Mouse (Mus musculus) G1E (cell line): ENCODE measurements around the gene Mdm4. TPM values are rescaled to one million over a fixed set of nuclear protein-coding genes. Genes with fewer than 3 reads are reported as not detected.
"Not testable (repeated sequence)": the region's sequence is repeated elsewhere in the genome, so short reads cannot be mapped to it uniquely, and the experiment has no call there.

Experiments used
- ATAC-seq: 2 replicates; pipeline ENCODE4 v1.8.0; 2016; ENCODE audit warnings: mild to moderate bottlenecking; ENCODE audit not compliant: insufficient number of reproducible peaks, poor library complexity, low FRiP score, severe bottlenecking; ENCODE audit errors: extremely low read depth
- DNase-seq: peaks from one replicate; pipeline ENCODE4 v3.0.0; 2012; ENCODE audit warnings: low spot score
- H3K27me3 ChIP-seq: 2 replicates; pipeline ENCODE4 v1.6.1; 2012; ENCODE audit warnings: mild to moderate bottlenecking, low read length, inconsistent platforms; ENCODE audit not compliant: insufficient read depth
- H3K36me3 ChIP-seq: replicated peaks from 2 replicates; pipeline ENCODE3; 2012; ENCODE audit warnings: mild to moderate bottlenecking, inconsistent platforms
- H3K4me1 ChIP-seq: 2 replicates; pipeline ENCODE4 v1.6.1; 2012; ENCODE audit warnings: low read depth, low read length, inconsistent platforms, mixed read lengths; ENCODE audit not compliant: insufficient read depth
- H3K4me3 ChIP-seq: 2 replicates; pipeline ENCODE4 v1.5.1; 2012; ENCODE audit warnings: low read depth, mild to moderate bottlenecking, inconsistent platforms, low read length, moderate library complexity, mixed read lengths
- H3K9me3 ChIP-seq: replicated peaks from 2 replicates; pipeline ENCODE4 v1.6.1; 2012; ENCODE audit warnings: inconsistent platforms
- CTCF ChIP-seq: IDR thresholded peaks from 2 replicates; pipeline ENCODE4 v1.5.1; 2012; ENCODE audit warnings: low read depth, low read length, inconsistent platforms, mixed read lengths
- GATA1 ChIP-seq: IDR thresholded peaks from 2 replicates; pipeline ENCODE4 v1.6.1; 2012; ENCODE audit warnings: borderline replicate concordance, low read length, inconsistent platforms, mixed read lengths
- GATA2 ChIP-seq: IDR thresholded peaks from 2 replicates; pipeline ENCODE4 v1.6.1; 2012; ENCODE audit warnings: low read depth, low read length, inconsistent platforms, borderline replicate concordance
- POLR2AphosphoS5 ChIP-seq: IDR thresholded peaks from 2 replicates; pipeline ENCODE4 v1.6.1; 2012; ENCODE audit warnings: low read depth, low read length, inconsistent platforms; ENCODE audit not compliant: insufficient replicate concordance
- TAL1 ChIP-seq: conservative IDR thresholded peaks from 2 replicates; pipeline ENCODE4 v1.6.1; 2012; ENCODE audit warnings: low read depth, low read length, inconsistent platforms, mixed read lengths
- polyA plus RNA-seq: library from polyadenylated mRNA; stranded (reverse); fragments of >175 nt; gene quantifications from 2 replicates; pipeline ENCODE4 v1.2.3, GENCODE M21; 2012
- total RNA-seq, 2 experiments: library from RNA; stranded (forward) in 1 of 2; stranded (reverse) in 1 of 2; fragments of 200-1000 nt in 1 of 2; fragments of >200 nt in 1 of 2; fragmentation: Nextera tagmentation in 1 of 2; gene quantifications; 2 replicates each; pipeline ENCODE4 v1.2.3; 2014 to 2017

Gene Mdm4
- total and polyA plus RNA-seq, 3 experiments, result 87.3 to 378 (median 219) TPM

DNA sequence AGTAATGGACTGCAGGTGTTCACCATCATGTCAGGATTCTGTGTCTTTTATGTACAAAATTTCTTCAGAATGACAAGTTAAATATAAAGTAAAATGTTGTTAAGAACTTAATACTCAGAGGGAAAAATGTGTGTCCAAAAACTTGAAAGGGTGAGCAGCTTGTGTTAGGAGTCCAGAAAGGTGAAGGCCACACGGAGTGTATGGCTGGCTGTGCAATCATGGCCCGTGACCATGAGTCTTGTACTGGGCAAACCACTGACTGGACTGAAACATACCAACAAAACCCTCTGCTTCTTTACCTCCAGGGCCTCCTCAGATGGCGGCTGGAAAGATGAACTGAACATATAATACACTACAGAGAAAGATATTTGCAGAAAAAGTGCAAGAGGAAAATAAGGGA lies 23.8 kb downstream of the Mdm4 start:
- TF ChIP-seq TAL1 (no peak), GATA2 (no peak), GATA1 (no peak), CTCF (no peak), POLR2AphosphoS5 (no peak)
- no peak for DNase-seq

DNA sequence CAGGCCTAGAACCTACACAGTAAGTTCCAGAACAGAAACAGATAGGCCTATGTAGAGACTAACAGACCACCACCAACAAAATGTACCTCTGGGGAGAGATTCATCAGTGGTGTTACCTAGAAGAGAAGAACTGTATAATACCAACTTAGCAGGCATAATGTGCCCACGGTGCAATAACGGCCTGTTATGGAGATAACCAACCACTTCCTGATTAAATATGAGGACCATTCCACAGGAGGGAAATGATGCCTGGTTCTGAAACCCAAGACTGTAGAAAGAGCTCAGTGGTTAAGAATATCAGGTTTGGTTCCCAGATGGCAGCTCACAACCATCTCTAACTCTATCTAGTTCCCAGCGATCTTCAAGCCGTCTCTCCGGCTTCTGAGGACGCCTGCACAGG lies 30.0 kb downstream of the Mdm4 start:
- DNase-seq (no peak), ATAC-seq (no peak)
- Histone ChIP-seq H3K9me3 (no peaks in the 10 kb centered on the region), H3K27me3 (no peaks in the 10 kb centered on the region), H3K4me1 (peaks cover 4% of the 10 kb centered on the region; the same call in 1 of the 2 replicates), H3K36me3 (peaks cover 94% of the 10 kb centered on the region), H3K4me3 (no peak overlapping the region)
- no peak for TF ChIP-seq POLR2AphosphoS5
- TF ChIP-seq GATA1, result no peak
- TF ChIP-seq CTCF, result no peak
- TF ChIP-seq GATA2, result no peak
- no peak for TF ChIP-seq TAL1

More for the DNA sequence above, 23.8 kb downstream of the Mdm4 start:
- H3K4me1 ChIP-seq, result peaks cover 6% of the 10 kb centered on the region; the same call in 1 of the 2 replicates
- ATAC-seq, result no peak
- no peaks in the 10 kb centered on the region for H3K9me3 ChIP-seq
- H3K27me3 ChIP-seq, result no peaks in the 10 kb centered on the region
- H3K4me3 ChIP-seq, result no peak overlapping the region
- peaks cover 92% of the 10 kb centered on the region for H3K36me3 ChIP-seq

DNA sequence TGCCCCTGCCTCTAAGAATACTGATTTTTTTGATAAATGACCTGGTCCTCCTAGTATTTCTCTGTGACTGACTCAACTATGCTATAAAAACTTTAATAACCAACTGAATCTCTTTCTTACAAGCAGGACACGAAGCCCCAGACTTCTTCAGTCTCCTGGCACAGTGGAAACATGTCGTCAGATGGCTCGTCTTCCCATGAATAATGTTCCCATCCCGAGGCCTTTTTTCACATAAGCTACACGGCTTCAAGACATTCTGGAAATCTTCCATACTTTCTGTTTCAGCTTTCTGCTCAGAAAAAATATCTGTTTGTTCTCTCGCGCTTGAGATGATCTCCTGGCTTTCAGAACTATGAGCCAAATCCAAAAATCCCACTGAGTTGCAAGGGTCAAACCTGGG lies 38.8 kb downstream of the Mdm4 start:
- ATAC-seq (no peak), DNase-seq (no peak)
- peaks cover 12% of the 10 kb centered on the region; the same call in 1 of the 2 replicates for H3K4me1 ChIP-seq
- peaks cover 94% of the 10 kb centered on the region for H3K36me3 ChIP-seq
- no peaks in the 10 kb centered on the region for H3K9me3 ChIP-seq
- TF ChIP-seq POLR2AphosphoS5, result no peak
- no peak for TF ChIP-seq CTCF
- TF ChIP-seq GATA2, result no peak
- TF ChIP-seq TAL1, result no peak
- no peak for TF ChIP-seq GATA1
- H3K4me3 ChIP-seq, result no peak overlapping the region
- H3K27me3 ChIP-seq, result no peaks in the 10 kb centered on the region

DNA sequence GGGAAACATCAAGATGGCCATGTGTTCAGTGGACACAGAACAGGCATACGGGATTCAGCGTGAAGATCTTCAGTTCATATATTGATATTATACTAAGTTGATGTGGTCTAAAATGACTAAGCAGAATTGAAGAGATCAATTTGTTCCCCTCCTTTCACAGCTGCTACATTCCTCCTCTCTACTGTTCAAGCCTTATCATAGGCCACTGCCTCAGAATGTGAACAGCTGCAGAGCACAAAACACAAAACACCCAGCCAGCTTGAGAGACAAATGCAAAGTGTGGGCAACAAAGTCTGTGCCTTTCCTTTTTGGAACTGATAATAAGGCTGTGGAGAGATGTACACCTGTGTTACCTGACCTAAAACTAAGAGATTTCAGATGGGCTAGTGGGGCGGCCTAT lies 39.6 kb downstream of the Mdm4 start:
- Histone ChIP-seq H3K4me3 (no peak overlapping the region), H3K27me3 (no peaks in the 10 kb centered on the region), H3K9me3 (no peaks in the 10 kb centered on the region), H3K4me1 (peaks cover 12% of the 10 kb centered on the region; the same call in 1 of the 2 replicates), H3K36me3 (peaks cover 94% of the 10 kb centered on the region)
- DNase-seq (no peak), ATAC-seq (no peak)
- TF ChIP-seq TAL1 (no peak), CTCF (no peak), GATA1 (no peak), POLR2AphosphoS5 (no peak), GATA2 (no peak)

DNA sequence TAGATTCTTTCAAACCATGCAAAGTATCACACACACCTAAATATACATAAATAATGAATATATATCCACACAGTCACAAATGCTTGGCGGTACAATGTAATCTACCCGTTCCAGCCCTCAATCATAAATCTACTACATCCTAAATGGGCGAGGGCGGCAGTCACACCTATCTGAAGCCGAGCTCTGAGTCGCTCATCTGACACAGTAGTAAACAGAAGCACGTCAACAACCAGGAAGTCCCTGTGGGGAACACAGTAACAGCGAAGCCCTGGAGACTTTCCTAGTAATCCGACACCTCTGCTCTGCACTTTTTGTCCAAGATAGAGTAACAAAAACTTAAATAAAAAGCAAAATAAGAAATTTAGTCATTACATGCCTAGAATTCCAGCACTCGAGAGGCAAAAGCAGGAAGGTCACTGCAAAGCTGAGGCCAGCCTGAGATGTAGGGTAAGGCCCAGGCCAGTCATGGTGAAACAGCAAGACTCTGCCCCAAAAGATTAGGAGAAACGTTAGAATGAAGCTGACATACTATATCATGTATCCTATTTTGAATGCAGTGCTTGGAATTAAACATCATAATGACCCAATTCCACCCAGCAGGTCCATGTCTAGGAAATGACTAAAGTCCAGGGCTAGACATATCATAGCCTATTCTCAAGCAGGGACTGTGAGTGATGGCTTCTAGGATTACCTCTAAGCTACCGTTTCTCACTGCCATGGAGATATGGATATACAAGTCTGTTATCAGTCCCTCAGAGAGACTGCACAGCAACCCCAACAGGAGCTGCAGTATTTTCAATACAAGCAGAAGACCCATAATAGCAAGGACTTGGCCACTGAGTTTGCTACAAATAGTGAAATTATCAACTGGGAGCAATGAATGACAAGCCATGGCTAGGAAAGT lies 41.6 kb downstream of the Mdm4 start:
- H3K9me3 ChIP-seq, H3K27me3 ChIP-seq, ATAC-seq, H3K4me3 ChIP-seq, DNase-seq: not testable (repeated sequence)
- peaks cover 94% of the 10 kb centered on the region for H3K36me3 ChIP-seq
- peaks cover 12% of the 10 kb centered on the region; the same call in 1 of the 2 replicates for H3K4me1 ChIP-seq

DNA sequence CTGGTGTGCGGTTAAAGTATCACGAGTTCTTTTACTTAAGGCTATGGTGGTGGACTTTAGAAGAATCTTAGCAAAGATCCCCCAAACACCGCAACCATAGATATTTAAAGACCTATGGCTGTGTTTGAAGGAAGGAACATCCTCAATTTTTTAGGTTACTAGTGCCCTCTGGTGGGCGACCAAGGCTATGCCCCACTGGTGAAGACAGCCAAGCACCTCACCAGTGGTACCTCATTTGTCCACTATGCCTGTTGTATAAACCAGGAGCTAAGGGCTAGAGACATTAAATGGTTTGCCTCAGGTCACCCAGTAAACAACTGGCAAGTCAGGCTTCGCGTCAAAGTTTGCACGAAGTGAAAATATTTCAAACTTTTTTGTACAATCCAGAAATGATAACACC lies 47.6 kb downstream of the Mdm4 start:
- no peaks in the 10 kb centered on the region; the same call in 1 of the 2 replicates for H3K4me1 ChIP-seq
- H3K4me3 ChIP-seq, result no peak overlapping the region
- DNase-seq (peak; percentile 37), ATAC-seq (peak; percentile 63; the same call in 1 of the 2 replicates)
- H3K9me3 ChIP-seq, result no peaks in the 10 kb centered on the region
- H3K27me3 ChIP-seq, result no peaks in the 10 kb centered on the region
- peaks cover 94% of the 10 kb centered on the region for H3K36me3 ChIP-seq
- TF ChIP-seq CTCF, result peak; percentile 85
- no peak for TF ChIP-seq TAL1

DNA sequence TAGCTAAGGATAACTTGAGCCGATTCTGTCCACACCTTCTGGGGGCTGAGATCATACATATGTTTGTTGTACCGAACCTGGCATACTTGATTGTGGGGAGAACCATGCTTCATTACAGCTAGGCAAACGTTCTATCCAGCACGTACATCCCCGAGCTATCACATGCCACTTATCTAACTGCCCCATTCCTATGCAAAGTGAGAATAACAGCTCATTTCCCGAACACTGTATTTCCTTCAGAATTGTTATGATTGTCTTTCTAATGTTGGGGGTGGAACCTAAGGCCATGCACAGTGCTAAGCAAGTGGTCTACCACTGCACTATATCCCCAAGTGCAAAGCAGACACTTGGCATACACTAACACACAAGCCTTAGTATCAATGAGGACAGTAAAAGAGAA lies 49.1 kb downstream of the Mdm4 start:
- no peak for DNase-seq
- no peaks in the 10 kb centered on the region; the same call in 1 of the 2 replicates for H3K4me1 ChIP-seq
- no peaks in the 10 kb centered on the region for H3K9me3 ChIP-seq
- ATAC-seq, result no peak
- TF ChIP-seq GATA1 (no peak), CTCF (no peak), TAL1 (no peak), POLR2AphosphoS5 (no peak), GATA2 (no peak)
- peaks cover 90% of the 10 kb centered on the region for H3K36me3 ChIP-seq
- H3K27me3 ChIP-seq, result no peaks in the 10 kb centered on the region
- H3K4me3 ChIP-seq, result no peak overlapping the region
